Mouse (Mus musculus) limb, embryonic 11.5 days (tissue): ENCODE results near the gene Dusp13. TPM values are rescaled to one million over a fixed set of nuclear protein-coding genes. Genes with fewer than 3 reads are reported as not detected.

Experiments
- ATAC-seq: fragments of 200-750 bp; cut with Nextera tagmentation; 2 replicates; pipeline ENCODE4 v1.8.0; 2017; ENCODE audit warnings: low read depth; ENCODE audit not compliant: insufficient number of reproducible peaks, low FRiP score, low TSS enrichment
- DNase-seq: peaks from one replicate; pipeline ENCODE4 v3.0.0-alpha.2; 2015; ENCODE audit warnings: low spot score
- H3K27ac ChIP-seq: fragments of 300-500 bp; sonication (generic); replicated peaks from 2 replicates; pipeline ENCODE4 v1.5.1; 2014; ENCODE audit warnings: low read depth, mild to moderate bottlenecking, low read length
- H3K27me3 ChIP-seq: fragments of 300-500 bp; sonication (generic); 2 replicates; pipeline ENCODE4 v1.6.1; 2014; ENCODE audit warnings: mild to moderate bottlenecking, low read length, mixed read lengths; ENCODE audit not compliant: control insufficient read depth, insufficient read depth
- H3K36me3 ChIP-seq: fragments of 300-500 bp; sonication (generic); 2 replicates; pipeline ENCODE4 v1.6.1; 2014; ENCODE audit warnings: mild to moderate bottlenecking, low read length, moderate library complexity, mixed read lengths; ENCODE audit not compliant: control insufficient read depth, insufficient read depth
- H3K4me1 ChIP-seq: fragments of 300-500 bp; sonication (generic); 2 replicates; pipeline ENCODE4 v1.6.1; 2014; ENCODE audit warnings: low read length, mixed read lengths; ENCODE audit not compliant: control insufficient read depth, insufficient read depth
- H3K4me2 ChIP-seq: fragments of 300-500 bp; sonication (generic); 2 replicates; pipeline ENCODE4 v1.6.1; 2014; ENCODE audit warnings: low read depth, mild to moderate bottlenecking, moderate library complexity; ENCODE audit not compliant: severe bottlenecking
- H3K4me3 ChIP-seq: fragments of 300-500 bp; sonication (generic); 2 replicates; pipeline ENCODE4 v1.5.1; 2014; ENCODE audit warnings: low read depth, low read length
- H3K9ac ChIP-seq: fragments of 300-500 bp; sonication (generic); 2 replicates; pipeline ENCODE4 v1.6.1; 2014; ENCODE audit warnings: mild to moderate bottlenecking, low read length
- H3K9me3 ChIP-seq: fragments of 300-500 bp; sonication (generic); 2 replicates; pipeline ENCODE4 v1.6.1; 2016; ENCODE audit warnings: low read length; ENCODE audit not compliant: control insufficient read depth
- WGBS: fragments of 180-500 bp; shearing (Covaris S2); extraction: QIAGEN DNeasy Blood & Tissue Kit; methylation state at CpG from one replicate; pipeline ENCODE4 v1.1.7; 2014; 5-methylcytosine and 5-hydroxymethylcytosine counted together
- polyA plus RNA-seq: library from polyadenylated mRNA; unstranded; fragments of >200 nt; fragmentation: Nextera tagmentation; extraction: Ambion mirVana; gene quantifications from 2 replicates; pipeline ENCODE4 v1.2.1, GENCODE M21; 2014

Dusp13 gene
- polyA plus RNA-seq, 1 experiment from 2014 or later, result 0.47 TPM

GRCm38 (mm10) chr14:21703255-21703654, 47.7 kb downstream of the Dusp13 start:
- 83% methylated on average over 5 of the region's 5 CpGs for WGBS
- H3K4me1 ChIP-seq, result peaks cover 2% of the 10 kb centered on the region; the same call in 1 of the 2 replicates
- no peak overlapping the region for H3K9ac ChIP-seq
- DNase-seq, result no peak
- H3K27me3 ChIP-seq, result no peaks in the 10 kb centered on the region
- no peak overlapping the region for H3K27ac ChIP-seq
- no peak overlapping the region for H3K4me3 ChIP-seq
- H3K9me3 ChIP-seq, result no peaks in the 10 kb centered on the region
- H3K4me2 ChIP-seq, result no peak overlapping the region
- H3K36me3 ChIP-seq, result no peaks in the 10 kb centered on the region
- no peak for ATAC-seq

GRCm38 (mm10) chr14:21702691-21703090, 48.3 kb downstream of the Dusp13 start:
- WGBS, result 96% methylated on average over 8 of the region's 8 CpGs
- H3K9ac ChIP-seq, result no peak overlapping the region
- H3K36me3 ChIP-seq, result no peaks in the 10 kb centered on the region
- DNase-seq, result no peak
- ATAC-seq, result no peak
- H3K4me1 ChIP-seq, result peaks cover 2% of the 10 kb centered on the region; the same call in 1 of the 2 replicates
- no peak overlapping the region for H3K4me3 ChIP-seq
- H3K27ac ChIP-seq, result no peak overlapping the region
- H3K4me2 ChIP-seq, result no peak overlapping the region
- H3K27me3 ChIP-seq, result no peaks in the 10 kb centered on the region
- H3K9me3 ChIP-seq, result no peaks in the 10 kb centered on the region

- no peak overlapping the region for H3K4me3 ChIP-seq
- 85% methylated on average over 7 of the region's 7 CpGs for WGBS
- H3K36me3 ChIP-seq, result no peaks in the 10 kb centered on the region
- H3K4me2 ChIP-seq, result no peak overlapping the region
- H3K27ac ChIP-seq, result no peak overlapping the region
- no peak overlapping the region for H3K9ac ChIP-seq
- peaks cover 3% of the 10 kb centered on the region for H3K9me3 ChIP-seq
- ATAC-seq (no peak), DNase-seq (no peak)
- no peaks in the 10 kb centered on the region for H3K4me1 ChIP-seq
- no peaks in the 10 kb centered on the region for H3K27me3 ChIP-seq
These were observed 54.7 kb downstream of the Dusp13 start for GRCm38 (mm10) chr14:21696186-21696830.

GRCm38 (mm10) chr14:21695020-21695419, 56.0 kb downstream of the Dusp13 start:
- H3K36me3 ChIP-seq, result no peaks in the 10 kb centered on the region
- 75% methylated on average over 6 of the region's 6 CpGs for WGBS
- H3K4me3 ChIP-seq, result no peak overlapping the region
- no peak overlapping the region for H3K27ac ChIP-seq
- no peak for ATAC-seq
- DNase-seq, result no peak
- no peak overlapping the region for H3K9ac ChIP-seq
- H3K9me3 ChIP-seq, result peaks cover 3% of the 10 kb centered on the region
- H3K4me2 ChIP-seq, result no peak overlapping the region
- no peaks in the 10 kb centered on the region for H3K4me1 ChIP-seq
- no peaks in the 10 kb centered on the region for H3K27me3 ChIP-seq

GRCm38 (mm10) chr14:21691070-21691469, 59.9 kb downstream of the Dusp13 start:
- Histone ChIP-seq H3K9ac (no peak overlapping the region), H3K4me1 (peaks cover 5% of the 10 kb centered on the region), H3K36me3 (no peaks in the 10 kb centered on the region), H3K4me2 (no peak overlapping the region), H3K27me3 (no peaks in the 10 kb centered on the region), H3K4me3 (no peak overlapping the region), H3K9me3 (peaks cover 3% of the 10 kb centered on the region), H3K27ac (no peak overlapping the region)
- WGBS, result 92% methylated on average over 3 of the region's 3 CpGs
- ATAC-seq (no peak), DNase-seq (no peak)

- Histone ChIP-seq H3K4me3 (peak overlapping the region; percentile 29), H3K9me3 (no peaks in the 10 kb centered on the region), H3K4me1 (peaks cover 23% of the 10 kb centered on the region), H3K9ac (peak overlapping the region; percentile 18), H3K27ac (no peak overlapping the region), H3K4me2 (peak overlapping the region; percentile 50), H3K36me3 (no peaks in the 10 kb centered on the region), H3K27me3 (no peaks in the 10 kb centered on the region)
- ATAC-seq (0 out of 2 replicates have a peak, but pooled peaks have one; percentile 33), DNase-seq (peak; percentile 73)
- WGBS, result 15% methylated on average over 48 of the region's 49 CpGs
These were observed 64.4 kb downstream of the Dusp13 start for GRCm38 (mm10) chr14:21686376-21687279.

- no peaks in the 10 kb centered on the region for H3K27me3 ChIP-seq
- ATAC-seq, result no peak
- no peak overlapping the region for H3K4me3 ChIP-seq
- H3K27ac ChIP-seq, result no peak overlapping the region
- H3K4me1 ChIP-seq, result peaks cover 28% of the 10 kb centered on the region
- 79% methylated on average over 10 of the region's 10 CpGs for WGBS
- H3K9me3 ChIP-seq, result no peaks in the 10 kb centered on the region
- H3K36me3 ChIP-seq, result no peaks in the 10 kb centered on the region
- no peak for DNase-seq
- H3K4me2 ChIP-seq, result no peak overlapping the region
- H3K9ac ChIP-seq, result no peak overlapping the region
These were observed 65.4 kb downstream of the Dusp13 start for GRCm38 (mm10) chr14:21685411-21686146.

- peaks cover 39% of the 10 kb centered on the region for H3K4me1 ChIP-seq
- DNase-seq, result no peak
- no peaks in the 10 kb centered on the region for H3K9me3 ChIP-seq
- ATAC-seq, result no peak
- no peak overlapping the region for H3K4me2 ChIP-seq
- WGBS, result 89% methylated on average over 4 of the region's 4 CpGs
- H3K36me3 ChIP-seq, result no peaks in the 10 kb centered on the region
- no peak overlapping the region for H3K27ac ChIP-seq
- no peaks in the 10 kb centered on the region for H3K27me3 ChIP-seq
- no peak overlapping the region for H3K4me3 ChIP-seq
- H3K9ac ChIP-seq, result no peak overlapping the region
These were observed 67.1 kb downstream of the Dusp13 start for GRCm38 (mm10) chr14:21683834-21684233.
